Mouse (Mus musculus): ENCODE data around the gene Gm10681.
"Not testable (repeated sequence)": the region's sequence is repeated elsewhere in the genome, so short reads cannot be mapped to it uniquely, and the experiment has no call there.

Gm10681 gene

DNA sequence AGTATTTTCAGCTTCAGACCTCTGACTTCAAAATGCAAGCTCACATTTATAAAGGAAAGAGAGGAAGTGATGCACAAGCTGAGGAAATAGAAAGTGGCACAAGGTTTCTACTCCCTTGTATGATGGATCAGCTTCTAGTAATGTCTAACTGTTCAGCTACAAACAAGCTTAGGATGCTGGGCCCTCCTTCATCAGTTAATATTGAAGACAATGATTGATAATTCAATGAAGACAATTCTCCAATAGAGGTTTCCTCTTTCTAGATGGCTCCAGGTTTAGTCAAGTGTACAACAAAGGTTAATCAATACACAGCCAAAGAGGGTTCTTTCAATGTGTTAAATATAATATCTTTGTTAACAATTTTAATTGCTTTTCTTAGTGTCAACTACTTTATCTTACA is at the start of gene Gm10681:
Gm10681 (minus strand) TSS at position 101 of the 400 bp plus-strand sequence.
- no peak for DNase-seq (ENCODE audit: extremely low spot score, low read depth, low spot score)

DNA sequence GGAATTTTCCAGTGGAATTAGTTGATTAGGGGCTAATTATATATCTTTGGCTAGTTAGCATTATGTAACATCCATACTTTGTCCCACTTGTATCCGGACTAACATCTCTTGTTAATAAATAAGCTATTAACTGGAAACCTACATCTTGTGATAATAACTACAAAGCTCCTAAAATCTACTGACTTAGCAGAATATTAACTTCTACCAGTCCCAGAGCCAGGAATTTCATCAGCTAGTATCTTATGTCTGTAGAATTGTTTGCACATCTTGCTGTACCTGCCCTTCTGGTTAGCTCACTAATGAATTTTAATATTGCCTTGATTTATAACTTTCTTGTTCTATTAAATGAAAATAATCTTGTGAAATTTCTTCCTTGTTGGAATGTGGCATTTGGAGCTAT is 46.5 kb upstream of the Gm10681 start:
- no peak for DNase-seq (ENCODE audit: extremely low spot score, low read depth, low spot score)

DNA sequence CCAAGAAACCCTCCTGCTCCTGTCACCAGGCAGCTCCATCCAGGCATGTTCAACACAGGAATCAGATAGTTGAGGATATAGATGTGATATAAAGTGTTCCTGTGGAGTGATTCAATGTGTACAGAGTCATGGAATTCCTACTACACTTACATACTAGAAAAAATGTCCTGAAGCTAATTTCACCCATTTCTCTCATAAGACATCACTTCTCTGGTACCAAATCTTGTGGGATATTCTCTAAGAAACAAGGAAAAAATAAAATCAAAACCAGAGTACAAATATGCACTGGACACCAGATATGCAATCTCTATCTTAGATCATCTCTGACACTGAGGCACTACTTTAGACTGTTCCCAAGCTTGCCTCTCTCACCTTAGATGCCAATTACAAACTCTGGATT is 41.5 kb upstream of the Gm10681 start, which contains the start of gene Hsd3b5:
Hsd3b5 (minus strand) TSS at position 101 of the 400 bp plus-strand sequence.
- no peak for DNase-seq (ENCODE audit: extremely low spot score, low read depth, low spot score)

DNA sequence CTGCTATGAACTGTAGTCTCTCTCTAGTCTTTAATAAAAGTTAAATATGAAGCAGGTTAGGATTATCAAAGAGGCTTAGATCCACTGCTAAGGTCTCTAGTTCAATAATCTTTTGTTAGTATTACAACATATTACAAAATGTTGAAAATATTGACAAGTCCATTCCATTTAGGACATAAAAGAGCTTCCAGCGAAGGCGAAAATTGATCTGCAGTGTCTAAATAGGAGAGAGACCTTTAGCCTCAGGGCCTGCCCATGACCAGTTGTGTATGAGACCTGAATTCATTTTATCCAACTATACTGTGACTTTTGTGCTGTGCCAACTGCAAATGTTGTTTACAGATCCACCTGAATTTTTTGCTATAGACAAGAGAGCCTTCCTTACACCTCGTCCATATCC is 41.0 kb upstream of the Gm10681 start:
- DNase-seq (ENCODE audit: extremely low spot score, low read depth, low spot score), result no peak

DNA sequence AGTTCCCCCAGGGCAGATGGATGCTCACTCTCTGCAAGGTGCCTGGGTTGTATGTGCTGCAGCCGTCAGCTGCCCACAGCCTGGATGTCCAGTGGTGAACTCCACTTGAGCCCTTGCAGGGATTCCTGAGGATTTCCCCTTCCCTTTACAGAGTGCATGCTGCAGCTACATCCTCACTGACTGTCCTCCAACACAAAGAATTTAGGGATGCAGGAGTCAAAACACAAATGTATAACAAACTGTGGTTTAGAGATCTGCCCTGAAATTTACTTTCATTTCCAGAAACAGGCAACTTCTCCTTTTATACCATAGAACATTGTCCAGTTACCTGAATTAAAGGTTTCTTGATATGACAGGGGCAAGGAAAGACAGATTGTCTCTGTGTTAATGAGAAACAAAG is 28.2 kb upstream of the Gm10681 start:
- DNase-seq (ENCODE audit: extremely low spot score, low read depth, low spot score), result not testable (repeated sequence)

DNA sequence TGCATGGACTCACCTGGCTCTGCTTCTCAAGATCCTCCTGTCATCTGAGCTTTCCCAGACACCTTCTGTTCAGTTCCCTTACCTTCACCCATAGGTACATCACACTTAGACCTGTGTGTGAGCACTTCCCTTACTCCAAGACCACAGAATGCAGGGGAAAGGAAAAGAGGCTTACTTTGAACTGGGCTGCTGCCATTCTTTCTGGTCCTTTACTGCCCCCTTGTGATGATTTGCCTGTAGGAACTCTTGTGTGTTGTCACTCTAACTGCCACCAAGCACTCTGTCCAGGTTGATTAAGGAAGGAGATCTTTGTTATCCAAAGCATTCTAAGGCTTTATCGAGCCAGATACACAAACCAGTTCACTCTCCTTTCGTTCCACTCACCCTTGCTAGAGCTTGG is 27.6 kb upstream of the Gm10681 start:
- not testable (repeated sequence) for DNase-seq (ENCODE audit: extremely low spot score, low read depth, low spot score)

DNA sequence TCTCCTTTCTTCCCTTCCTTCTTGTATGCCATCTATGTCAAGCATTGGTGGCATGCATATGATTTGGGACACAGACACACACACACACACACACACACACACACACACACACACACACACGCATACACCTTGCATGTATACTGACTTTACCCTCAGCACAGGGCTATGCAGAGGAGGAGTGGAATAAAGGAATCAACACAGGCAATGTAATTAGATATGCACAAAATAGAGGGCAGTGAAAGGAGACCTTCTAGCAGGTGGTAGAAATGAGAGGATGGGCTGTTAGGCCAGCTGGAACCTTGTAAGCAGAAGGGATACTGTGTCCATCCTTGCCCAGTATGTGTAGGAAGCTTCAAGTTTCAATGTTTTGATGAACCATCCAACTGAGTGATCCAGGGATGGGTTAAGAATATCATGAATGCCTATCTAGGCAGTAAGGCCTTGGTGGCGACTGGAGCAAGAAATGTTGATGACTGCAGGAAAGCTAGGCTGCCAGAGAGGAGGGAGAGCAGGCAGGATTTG is 25.9 kb upstream of the Gm10681 start:
- not testable (repeated sequence) for DNase-seq (ENCODE audit: extremely low spot score, low read depth, low spot score)

DNA sequence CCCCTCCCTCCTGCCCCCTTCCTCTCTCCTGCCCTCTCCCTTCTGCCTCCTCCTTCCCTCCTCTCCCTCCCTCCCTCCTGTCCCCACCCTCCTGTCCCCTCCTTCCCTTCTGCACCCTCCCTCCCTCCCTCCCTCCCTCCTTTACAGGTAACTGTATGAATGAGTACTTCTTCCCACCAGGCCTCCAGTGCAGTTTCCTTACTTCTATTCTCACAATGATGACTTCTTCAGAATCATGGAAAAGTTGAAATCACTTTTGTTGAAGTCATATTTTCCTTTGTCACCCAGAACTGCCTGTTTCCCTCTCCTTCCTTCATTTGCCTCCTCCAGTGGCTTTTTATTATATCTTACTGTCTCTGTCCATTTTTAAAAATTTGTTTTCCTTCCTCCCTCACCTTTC is 25.4 kb upstream of the Gm10681 start:
- DNase-seq (ENCODE audit: extremely low spot score, low read depth, low spot score), result no peak

DNA sequence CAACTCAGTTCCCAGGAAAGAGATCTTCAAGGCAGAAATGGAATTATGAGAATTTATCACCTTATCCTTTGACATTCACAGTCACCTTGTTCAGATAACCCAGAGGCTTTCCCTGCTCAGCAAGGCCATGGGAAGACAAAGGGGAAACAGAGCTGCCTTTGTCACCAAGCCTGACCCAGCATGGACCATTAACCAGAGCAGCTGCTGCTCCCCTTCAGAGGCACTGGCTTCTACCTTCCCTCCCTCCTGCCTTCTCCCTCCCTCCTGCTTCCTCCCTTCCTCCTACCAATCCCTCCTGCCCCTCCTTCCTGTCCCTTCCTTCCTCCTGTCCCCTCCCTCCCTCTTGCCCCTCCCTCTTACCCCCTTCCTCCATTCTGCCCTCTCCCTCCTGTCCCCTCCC is 24.9 kb upstream of the Gm10681 start:
- DNase-seq (ENCODE audit: extremely low spot score, low read depth, low spot score), result not testable (repeated sequence)

- DNase-seq (ENCODE audit: extremely low spot score, low read depth, low spot score), result no peak
Measured at GRCm38 (mm10) chr3:98587721-98588120, 886 bp downstream of the Gm10681 start.

DNA sequence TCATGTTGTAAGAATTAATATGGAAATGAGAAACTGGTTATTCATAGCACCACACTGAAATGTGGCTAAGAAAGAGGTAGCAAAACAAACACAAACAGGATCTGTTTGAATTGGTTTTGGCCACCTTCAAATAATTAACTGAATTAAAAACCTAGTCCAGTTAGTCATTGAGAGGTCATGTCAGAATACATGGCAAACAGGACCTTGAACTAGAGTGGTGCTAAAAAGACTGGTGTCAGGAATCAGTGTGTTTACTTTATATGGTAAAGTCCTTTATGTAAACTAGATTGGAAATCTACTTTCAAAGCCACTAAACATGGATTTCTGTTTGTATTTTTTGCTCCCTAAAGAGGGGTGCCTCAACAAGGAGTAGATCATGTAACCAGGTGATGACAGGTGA is 6.0 kb downstream of the Gm10681 start:
- not testable (repeated sequence) for DNase-seq (ENCODE audit: extremely low spot score, low read depth, low spot score)

GRCm38 (mm10) chr3:98582202-98582601 is 6.4 kb downstream of the Gm10681 start:
- not testable (repeated sequence) for DNase-seq (ENCODE audit: extremely low spot score, low read depth, low spot score)

- DNase-seq (ENCODE audit: extremely low spot score, low read depth, low spot score), result not testable (repeated sequence)
Measured at GRCm38 (mm10) chr3:98581024-98581423, 7.6 kb downstream of the Gm10681 start.

- not testable (repeated sequence) for DNase-seq (ENCODE audit: extremely low spot score, low read depth, low spot score)
Measured at GRCm38 (mm10) chr3:98567717-98568116, 20.9 kb downstream of the Gm10681 start.

GRCm38 (mm10) chr3:98564894-98565293 is 23.7 kb downstream of the Gm10681 start:
- DNase-seq (ENCODE audit: extremely low spot score, low read depth, low spot score), result not testable (repeated sequence)

DNA sequence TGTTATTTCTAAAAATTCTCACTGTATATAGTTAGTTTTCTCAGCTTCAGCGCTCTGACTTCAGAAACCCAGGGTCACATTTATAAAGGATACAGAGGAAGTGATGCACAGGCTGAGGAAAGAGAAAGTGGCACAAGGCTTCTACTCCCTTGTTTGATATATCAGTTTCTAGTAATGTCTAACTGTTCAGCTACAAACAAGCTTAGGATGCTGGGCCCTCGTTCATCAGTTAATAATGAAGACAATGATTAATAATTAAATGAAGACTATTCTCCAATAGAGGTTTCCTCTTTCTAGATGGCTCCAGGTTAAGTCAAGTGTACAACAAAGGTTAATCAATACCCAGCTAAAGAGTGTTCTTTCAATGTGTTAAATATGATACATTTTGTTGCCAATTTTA is 24.8 kb downstream of the Gm10681 start:
- DNase-seq (ENCODE audit: extremely low spot score, low read depth, low spot score), result not testable (repeated sequence)

- not testable (repeated sequence) for DNase-seq (ENCODE audit: extremely low spot score, low read depth, low spot score)
Measured at GRCm38 (mm10) chr3:98560711-98561110, 27.9 kb downstream of the Gm10681 start.

DNA sequence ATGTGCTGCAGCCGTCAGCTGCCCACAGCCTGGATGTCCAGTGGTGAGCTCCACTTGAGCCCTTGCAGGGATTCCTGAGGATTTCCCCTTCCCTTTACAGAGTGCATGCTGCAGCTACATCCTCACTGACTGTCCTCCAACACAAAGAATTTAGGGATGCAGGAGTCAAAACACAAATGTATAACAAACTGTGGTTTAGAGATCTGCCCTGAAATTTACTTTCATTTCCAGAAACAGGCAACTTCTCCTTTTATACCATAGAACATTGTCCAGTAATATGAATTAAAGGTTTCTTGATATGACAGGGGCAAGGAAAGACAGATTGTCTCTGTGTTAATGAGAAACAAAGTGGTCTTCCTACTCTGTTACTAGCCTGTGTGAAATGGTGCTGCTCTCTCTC is 37.8 kb downstream of the Gm10681 start:
- DNase-seq (ENCODE audit: extremely low spot score, low read depth, low spot score), result not testable (repeated sequence)

- not testable (repeated sequence) for DNase-seq (ENCODE audit: extremely low spot score, low read depth, low spot score)
Measured at GRCm38 (mm10) chr3:98550215-98550614, 38.4 kb downstream of the Gm10681 start.

- DNase-seq (ENCODE audit: extremely low spot score, low read depth, low spot score), result not testable (repeated sequence)
Measured at GRCm38 (mm10) chr3:98548495-98548894, 40.1 kb downstream of the Gm10681 start.

DNA sequence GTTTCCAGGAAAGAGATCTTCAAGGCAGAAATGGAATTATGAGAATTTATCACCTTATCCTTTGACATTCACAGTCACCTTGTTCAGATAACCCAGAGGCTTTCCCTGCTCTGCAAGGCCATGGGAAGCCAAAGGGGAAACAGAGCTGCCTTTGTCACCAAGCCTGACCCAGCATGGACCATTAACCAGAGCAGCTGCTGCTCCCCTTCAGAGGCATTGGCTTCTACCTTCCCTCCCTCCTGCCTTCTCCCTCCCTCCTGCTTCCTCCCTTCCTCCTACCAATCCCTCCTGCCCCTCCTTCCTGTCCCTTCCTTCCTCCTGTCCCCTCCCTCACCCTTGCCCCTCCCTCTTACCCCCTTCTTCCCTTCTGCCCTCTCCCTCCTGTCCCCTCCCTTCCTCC is 41.0 kb downstream of the Gm10681 start:
- DNase-seq (ENCODE audit: extremely low spot score, low read depth, low spot score), result not testable (repeated sequence)

DNA sequence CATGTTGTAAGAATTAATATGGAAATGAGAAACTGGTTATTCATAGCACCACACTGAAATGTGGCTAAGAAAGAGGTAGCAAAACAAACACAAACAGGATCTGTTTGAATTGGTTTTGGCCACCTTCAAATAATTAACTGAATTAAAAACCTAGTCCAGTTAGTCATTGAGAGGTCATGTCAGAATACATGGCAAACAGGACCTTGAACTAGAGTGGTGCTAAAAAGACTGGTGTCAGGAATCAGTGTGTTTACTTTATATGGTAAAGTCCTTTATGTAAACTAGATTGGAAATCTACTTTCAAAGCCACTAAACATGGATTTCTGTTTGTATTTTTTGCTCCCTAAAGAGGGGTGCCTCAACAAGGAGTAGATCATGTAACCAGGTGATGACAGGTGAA is 63.6 kb downstream of the Gm10681 start:
- DNase-seq (ENCODE audit: extremely low spot score, low read depth, low spot score), result not testable (repeated sequence)

- DNase-seq (ENCODE audit: extremely low spot score, low read depth, low spot score), result not testable (repeated sequence)
Measured at GRCm38 (mm10) chr3:98524552-98524951, 64.1 kb downstream of the Gm10681 start.
